Mouse (Mus musculus) thymus, adult 2 months (tissue): ENCODE data around the gene Timeless.

ENCODE experiments used
- CTCF ChIP-seq: fragments of 200-500 bp; IDR thresholded peaks from 2 replicates; pipeline ENCODE4 v1.5.1; 2012; ENCODE audit warnings: mild to moderate bottlenecking, control low read depth, low read length, moderate library complexity, borderline replicate concordance; ENCODE audit not compliant: control insufficient read depth, poor library complexity, insufficient read depth; ENCODE audit errors: extremely low read depth
- POLR2A ChIP-seq: fragments of 200-500 bp; IDR thresholded peaks from 2 replicates; pipeline ENCODE4 v1.6.1; 2012; ENCODE audit warnings: mild to moderate bottlenecking, low read length, control low read depth, moderate library complexity; ENCODE audit not compliant: control insufficient read depth, poor library complexity, insufficient read depth; ENCODE audit errors: extremely low read depth

DNA sequence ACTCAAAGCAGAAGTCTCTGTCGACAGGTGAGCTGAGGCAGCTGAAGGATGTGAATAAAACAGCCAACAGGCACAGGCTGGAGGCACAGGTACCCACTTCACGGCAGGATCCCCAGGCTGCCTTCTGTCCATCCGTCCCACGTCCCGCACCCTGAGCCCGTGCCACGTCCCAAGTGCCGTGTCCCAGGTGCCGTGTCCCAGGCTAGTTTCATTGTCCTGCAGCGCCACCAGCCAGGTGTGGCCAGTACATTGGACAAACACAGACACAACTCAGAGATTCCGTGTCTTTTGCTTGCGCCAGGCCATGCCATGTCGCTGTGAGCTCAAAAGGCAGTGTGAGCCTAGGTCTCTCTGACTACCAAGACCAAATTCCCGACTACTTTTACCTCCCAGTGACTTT lies 49.8 kb downstream of the Timeless start:
- TF ChIP-seq CTCF (no peak), POLR2A (no peak)
